Mouse (Mus musculus) neutrophil, adult 5-6 weeks (primary cell): ENCODE results near the gene Ptcd2. TPM values are rescaled to one million over a fixed set of nuclear protein-coding genes. Genes with fewer than 3 reads are reported as not detected.

Experiments
- ATAC-seq: fragments of 151-379, 151-347 bp; 2 replicates; pipeline ENCODE4 v1.8.0; 2017; ENCODE audit warnings: mild to moderate bottlenecking, moderate TSS enrichment; ENCODE audit not compliant: insufficient number of reproducible peaks, poor library complexity, low FRiP score, severe bottlenecking; ENCODE audit errors: extremely low read depth
- total RNA-seq: library from RNA; stranded (forward); fragments of 200-1000 nt; gene quantifications from 2 replicates; pipeline ENCODE4 v1.2.3, GENCODE M21; 2017

Gene Ptcd2
- total RNA-seq, result 21.9 and 26.0 TPM in 2 replicates

GRCm38 (mm10) chr13:99344599-99345575, at the start of gene Ptcd2, which contains the start of gene Mrps27:
Gene Ptcd2 (minus strand): TSS chr13:99344705.
Gene Mrps27 (plus strand): TSS chr13:99344786.
- ATAC-seq, result peak; percentile 100

- no peak for ATAC-seq
Observed at GRCm38 (mm10) chr13:99393128-99393527, 48.6 kb upstream of the Ptcd2 start.

GRCm38 (mm10) chr13:99391417-99391816, 46.9 kb upstream of the Ptcd2 start:
- ATAC-seq, result no peak

- no peak for ATAC-seq
Observed at GRCm38 (mm10) chr13:99387901-99388811, 43.7 kb upstream of the Ptcd2 start.

GRCm38 (mm10) chr13:99386341-99386740, 41.8 kb upstream of the Ptcd2 start:
- no peak for ATAC-seq

- ATAC-seq, result no peak
Observed at GRCm38 (mm10) chr13:99385911-99386310, 41.4 kb upstream of the Ptcd2 start.

- ATAC-seq, result no peak
Observed at GRCm38 (mm10) chr13:99384555-99385203, 40.2 kb upstream of the Ptcd2 start.

- no peak for ATAC-seq
Observed at GRCm38 (mm10) chr13:99382373-99382772, 37.9 kb upstream of the Ptcd2 start.

GRCm38 (mm10) chr13:99378223-99378622, 33.7 kb upstream of the Ptcd2 start:
- ATAC-seq, result no peak

GRCm38 (mm10) chr13:99377055-99377454, 32.5 kb upstream of the Ptcd2 start:
- ATAC-seq, result no peak

- ATAC-seq, result peak; percentile 46; the same call in 1 of the 2 replicates
Observed at GRCm38 (mm10) chr13:99375550-99375949, 31.0 kb upstream of the Ptcd2 start.

- no peak for ATAC-seq
Observed at GRCm38 (mm10) chr13:99374191-99374590, 29.7 kb upstream of the Ptcd2 start.

- ATAC-seq, result no peak
Observed at GRCm38 (mm10) chr13:99373684-99374083, 29.2 kb upstream of the Ptcd2 start.

GRCm38 (mm10) chr13:99371285-99371684, 26.8 kb upstream of the Ptcd2 start:
- no peak for ATAC-seq

GRCm38 (mm10) chr13:99369103-99369502, 24.6 kb upstream of the Ptcd2 start:
- ATAC-seq, result no peak

- ATAC-seq, result no peak
Observed at GRCm38 (mm10) chr13:99367554-99368174, 23.2 kb upstream of the Ptcd2 start.

GRCm38 (mm10) chr13:99366422-99367175, 22.1 kb upstream of the Ptcd2 start:
- ATAC-seq, result no peak

GRCm38 (mm10) chr13:99363866-99364265, 19.4 kb upstream of the Ptcd2 start:
- no peak for ATAC-seq
